Mouse (Mus musculus) left cerebral cortex, postnatal 36 days (tissue): ENCODE results near the gene Col25a1. TPM values are rescaled to one million over a fixed set of nuclear protein-coding genes. Genes with fewer than 3 reads are reported as not detected.
A peak's percentile ranks its signal among the peaks of the same experiment; 100 is the strongest.

ENCODE experiments used
- DNase-seq, 2 experiments: peaks; one replicate each; pipeline ENCODE4 v3.0.0; 2021 to 2022; ENCODE audit warnings: low spot score in 2 of 2, mixed read lengths in 1 of 2
- intact Hi-C: fragments of 180-260 bp; cut with DNase I; formaldehyde crosslinking; loops from one replicate; pipeline ENCODE4 v1.15.1; 2025
- total RNA-seq, 2 experiments: library from RNA; stranded (reverse); gene quantifications; 2 replicates each; pipeline ENCODE4 v1.2.3; 2021

The Col25a1 gene
- total RNA-seq, 2 experiments from 2014 or later = 40.2 to 46.7 TPM

DNA sequence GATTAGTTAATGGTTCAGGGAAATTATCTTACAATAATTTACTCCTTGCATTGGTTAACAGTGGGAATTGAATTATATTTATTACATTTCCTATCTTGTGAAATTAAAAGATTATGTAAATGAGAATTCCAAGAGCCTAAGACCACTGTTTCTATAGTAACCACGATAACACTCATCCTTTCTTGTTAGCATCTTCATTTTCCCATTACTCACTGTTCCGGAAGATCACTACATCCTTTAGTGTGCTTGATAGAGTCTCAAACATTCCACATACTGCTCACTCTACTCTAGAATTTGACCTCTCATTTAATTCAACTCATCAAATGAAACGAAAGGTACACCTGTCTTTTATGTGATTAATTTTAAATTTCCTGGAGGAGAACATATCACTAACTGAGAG lies 370.4 kb downstream of the Col25a1 start:
- no peak for DNase-seq
- intact Hi-C loops = no loop called here

- peak in 1 of 2 experiments; percentile 27 for DNase-seq
- intact Hi-C loops = no loop called here
These were observed 377.0 kb downstream of the Col25a1 start for GRCm38 (mm10) chr3:130508330-130508729.

GRCm38 (mm10) chr3:130518457-130518879 lies 387.2 kb downstream of the Col25a1 start:
- intact Hi-C loops = no loop called here
- no peak for DNase-seq

- intact Hi-C loops = no loop called here
These were observed 390.7 kb downstream of the Col25a1 start for GRCm38 (mm10) chr3:130521834-130522476.

DNA sequence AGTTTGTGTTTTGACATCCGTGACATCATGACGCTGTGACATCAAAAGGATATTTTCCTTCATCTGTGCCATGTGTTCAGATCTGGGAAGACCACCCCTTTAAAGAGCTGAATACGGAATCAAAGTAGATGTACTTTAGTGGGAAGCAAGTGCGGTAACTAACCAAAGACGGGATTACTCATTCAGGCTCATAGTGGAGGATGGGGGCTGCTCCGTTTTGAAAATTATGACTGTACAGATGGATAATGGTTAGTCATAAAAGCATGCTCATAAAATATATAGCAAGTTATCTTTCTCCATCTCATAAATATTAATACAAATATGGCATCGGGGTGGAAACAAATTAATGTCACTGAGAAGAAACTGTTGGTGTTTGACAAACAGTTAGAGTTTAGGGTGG lies 391.7 kb downstream of the Col25a1 start:
- no peak for DNase-seq
- intact Hi-C loops = no loop called here

More at GRCm38 (mm10) chr3:130521834-130522476, 390.7 kb downstream of the Col25a1 start:
- DNase-seq = no peak

DNA sequence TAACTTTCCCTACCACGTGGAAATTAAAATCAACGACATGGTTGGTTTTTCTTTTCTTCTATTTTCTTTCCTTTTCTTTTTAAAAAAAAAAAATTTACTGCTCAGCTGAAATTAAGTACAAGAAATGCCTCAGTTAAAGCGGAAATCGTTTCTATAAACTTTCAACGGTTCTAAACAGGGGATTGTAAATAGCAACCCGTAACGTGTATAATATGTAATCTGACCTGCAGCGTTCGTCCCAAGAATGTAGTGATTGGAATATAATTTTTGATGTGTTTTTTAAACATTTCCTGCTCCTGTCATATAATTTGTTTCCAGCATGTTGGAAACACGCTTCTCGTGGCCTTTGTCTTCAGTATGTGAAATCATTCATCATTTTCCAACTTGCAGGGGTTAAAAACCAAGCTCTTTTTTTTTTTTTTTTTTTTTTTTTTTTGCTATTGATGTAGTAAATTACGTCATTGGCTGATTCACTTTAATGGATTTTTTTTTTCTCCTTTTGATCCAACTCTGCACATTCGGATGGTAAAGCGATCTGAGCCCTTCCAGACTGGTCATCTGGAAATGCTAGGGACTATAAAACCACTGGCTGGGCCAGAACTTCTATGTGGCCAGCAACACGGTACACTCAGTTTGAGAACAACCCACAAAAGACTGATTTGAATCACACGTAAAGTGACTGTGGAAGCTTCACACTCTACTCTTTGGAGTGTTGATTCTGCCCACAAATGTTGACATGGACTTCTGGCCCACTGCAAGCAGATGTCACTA lies 393.3 kb downstream of the Col25a1 start:
- intact Hi-C loops = no loop called here

GRCm38 (mm10) chr3:130535021-130535420 lies 403.7 kb downstream of the Col25a1 start:
- intact Hi-C loops = no loop called here
- DNase-seq = no peak

More for the DNA sequence above, 393.3 kb downstream of the Col25a1 start:
- DNase-seq = no peak

- intact Hi-C loops = no loop called here
- DNase-seq = no peak
These were observed 410.2 kb downstream of the Col25a1 start for GRCm38 (mm10) chr3:130541541-130541940.

DNA sequence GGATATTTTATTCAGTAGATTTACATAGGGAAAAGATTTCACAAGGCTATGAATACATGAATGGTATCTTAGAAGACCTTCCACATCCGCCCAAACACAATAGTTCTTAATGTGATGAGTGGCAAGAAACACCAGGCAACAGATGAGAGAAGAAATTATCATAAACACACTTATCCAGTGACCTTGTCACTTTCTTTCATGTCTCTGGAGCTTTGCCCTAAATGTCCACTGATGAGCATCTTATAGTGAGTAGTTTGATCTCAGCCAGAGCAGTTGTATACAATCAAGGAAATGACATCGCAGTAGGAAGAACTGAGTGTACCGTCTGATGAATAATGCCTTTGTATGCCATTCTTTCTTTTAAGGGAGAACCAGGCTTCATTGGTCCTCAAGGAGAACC lies 414.7 kb downstream of the Col25a1 start:
- no peak for DNase-seq
- intact Hi-C loops = no loop called here

DNA sequence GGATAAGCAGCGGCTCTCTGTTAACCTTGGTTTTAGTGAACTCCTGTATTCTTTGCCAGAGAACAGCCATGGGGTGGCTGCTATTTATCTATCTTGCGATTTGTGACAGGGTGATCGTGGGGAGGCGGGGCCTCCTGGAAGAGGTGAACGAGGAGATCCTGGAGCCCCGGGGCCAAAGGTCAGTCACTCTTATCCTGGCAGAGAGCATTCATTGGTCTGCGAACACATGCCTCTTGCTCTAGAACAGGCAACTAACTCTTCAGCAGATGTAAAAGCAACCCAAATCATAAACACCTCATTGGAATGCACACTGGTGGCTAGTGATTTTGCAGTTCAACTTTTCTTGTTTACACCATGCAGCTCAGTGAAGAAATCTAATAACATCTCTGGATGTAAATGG lies 417.8 kb downstream of the Col25a1 start:
- DNase-seq = no peak
- intact Hi-C loops = no loop called here

DNA sequence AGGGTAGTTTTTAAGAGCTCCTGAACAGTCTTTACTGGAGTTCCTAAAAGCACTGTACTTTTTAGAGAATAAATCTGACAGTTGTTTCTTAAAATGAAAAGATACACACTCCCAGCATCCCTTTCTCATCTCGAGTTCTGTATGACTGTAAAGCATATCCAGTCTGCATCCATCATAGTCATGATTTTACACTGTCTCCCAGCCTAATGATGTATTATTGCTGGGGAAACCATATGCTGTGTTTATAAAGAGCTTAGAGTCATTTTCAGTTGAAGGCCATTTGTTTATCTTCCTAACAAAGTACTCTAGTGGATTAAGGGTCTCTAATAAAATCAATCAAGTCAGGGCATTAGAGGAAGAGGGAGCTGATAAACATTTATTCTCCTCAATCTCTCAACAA lies 425.0 kb downstream of the Col25a1 start:
- DNase-seq = no peak
- intact Hi-C loops = no loop called here

DNA sequence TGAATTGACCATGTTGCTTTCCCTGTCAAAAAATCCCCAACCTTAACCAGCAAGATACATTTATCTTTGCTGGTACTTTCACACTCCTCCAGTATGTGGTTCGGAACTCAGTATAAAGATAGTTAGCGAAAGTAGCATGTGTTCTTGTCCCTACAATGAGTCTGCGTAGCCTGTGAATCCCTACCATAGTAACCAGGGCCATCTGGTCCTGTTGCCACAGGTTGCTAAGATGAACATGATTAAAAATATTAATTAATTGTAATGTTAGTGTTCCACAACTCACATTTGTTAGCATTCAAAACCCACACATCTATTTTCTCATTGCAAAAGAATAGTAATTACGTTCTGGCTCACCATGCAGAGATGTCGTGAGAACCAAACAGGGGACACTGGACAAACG lies 434.3 kb downstream of the Col25a1 start:
- DNase-seq = no peak
- intact Hi-C loops = no loop called here

DNA sequence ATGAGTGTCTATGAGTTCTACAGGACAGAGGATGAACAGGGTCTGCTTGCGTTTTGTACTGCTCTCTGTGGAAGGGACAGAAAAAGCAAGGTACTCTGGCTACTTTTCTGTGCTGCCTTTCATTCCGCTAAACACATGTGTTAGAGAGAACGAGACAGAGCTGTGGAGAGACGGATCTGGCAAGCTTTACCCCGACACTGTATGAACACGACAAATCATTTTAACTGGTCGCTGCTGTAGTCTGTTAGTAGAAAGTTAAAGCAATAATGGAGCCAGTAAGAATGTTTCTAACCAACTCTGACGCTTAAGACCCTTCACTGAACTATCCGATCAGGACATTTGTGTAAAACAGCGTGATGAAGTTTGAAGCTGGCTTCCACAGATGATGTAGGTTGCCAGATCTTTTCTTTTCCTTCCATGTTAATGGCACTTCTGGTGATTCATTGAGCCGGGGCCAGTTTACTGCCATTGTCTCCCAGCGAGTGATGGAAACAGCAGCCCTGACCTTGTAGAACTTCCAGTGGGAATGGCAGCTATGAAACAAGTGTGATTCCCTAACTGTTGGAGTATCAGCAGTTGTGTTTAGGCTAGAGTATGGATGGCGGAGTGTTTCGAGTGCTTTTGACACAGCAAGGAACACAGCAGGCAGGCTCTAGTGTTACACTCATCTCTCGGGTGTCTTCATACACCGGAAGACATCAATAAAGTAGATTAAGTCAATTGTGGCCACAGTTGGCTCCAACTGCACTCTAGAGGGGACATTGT lies 437.2 kb downstream of the Col25a1 start:
- intact Hi-C loops = no loop called here
- DNase-seq = no peak

DNA sequence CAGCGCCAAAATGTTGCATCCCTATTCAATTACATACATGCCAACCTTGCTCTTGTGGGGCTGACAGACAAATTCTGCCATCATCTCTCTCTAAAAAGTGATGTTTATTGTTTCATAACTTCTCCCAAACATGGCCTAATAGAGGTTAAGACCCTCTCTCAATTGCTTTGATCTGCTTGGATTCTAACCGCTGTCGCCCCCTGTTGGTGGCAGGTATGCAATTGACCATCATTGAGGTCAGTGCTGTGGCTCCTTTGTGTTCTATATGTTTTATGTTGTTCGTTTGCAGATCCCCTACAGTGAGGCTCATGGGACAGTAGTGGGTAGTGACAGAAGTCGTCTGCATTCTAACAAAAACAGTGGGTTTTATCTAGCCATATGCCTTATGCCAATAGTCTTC lies 441.9 kb downstream of the Col25a1 start:
- intact Hi-C loops = loop anchor here (2.0 kb wide), 1 partner anchor 478 kb away; no protein-coding TSS in a partner anchor
- no peak for DNase-seq

DNA sequence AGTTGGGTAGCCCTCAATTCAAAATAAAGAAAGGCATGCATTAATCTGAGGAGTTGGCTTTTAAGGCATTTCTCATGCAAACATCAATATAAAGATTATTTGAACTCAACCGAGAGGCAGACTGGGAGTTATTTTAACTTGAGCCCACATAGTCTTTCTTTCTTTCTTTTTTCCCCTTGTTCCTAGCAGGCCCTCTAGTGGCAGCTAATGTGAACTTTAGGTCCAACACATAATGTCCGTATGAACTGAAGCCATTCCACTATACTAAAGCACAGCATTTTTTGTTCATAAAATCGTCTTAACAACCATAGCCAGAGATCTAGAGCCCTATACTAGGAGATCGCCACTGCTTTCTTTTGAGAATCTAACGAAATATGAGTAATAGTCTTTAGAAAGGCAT lies 443.4 kb downstream of the Col25a1 start:
- intact Hi-C loops = loop anchor here (1.0 kb wide), 1 partner anchor 389 kb away; no protein-coding TSS in a partner anchor
- no peak for DNase-seq

- DNase-seq = no peak
- intact Hi-C loops = no loop called here
These were observed 445.4 kb downstream of the Col25a1 start for GRCm38 (mm10) chr3:130576683-130577082.

- no peak for DNase-seq
- intact Hi-C loops = no loop called here
These were observed 448.2 kb downstream of the Col25a1 start for GRCm38 (mm10) chr3:130579501-130579900.

- intact Hi-C loops = no loop called here
These were observed 450.3 kb downstream of the Col25a1 start for GRCm38 (mm10) chr3:130581577-130581976.

GRCm38 (mm10) chr3:130582903-130583664 lies 451.8 kb downstream of the Col25a1 start:
- intact Hi-C loops = no loop called here
- no peak for DNase-seq

More at GRCm38 (mm10) chr3:130581577-130581976, 450.3 kb downstream of the Col25a1 start:
- DNase-seq = no peak

DNA sequence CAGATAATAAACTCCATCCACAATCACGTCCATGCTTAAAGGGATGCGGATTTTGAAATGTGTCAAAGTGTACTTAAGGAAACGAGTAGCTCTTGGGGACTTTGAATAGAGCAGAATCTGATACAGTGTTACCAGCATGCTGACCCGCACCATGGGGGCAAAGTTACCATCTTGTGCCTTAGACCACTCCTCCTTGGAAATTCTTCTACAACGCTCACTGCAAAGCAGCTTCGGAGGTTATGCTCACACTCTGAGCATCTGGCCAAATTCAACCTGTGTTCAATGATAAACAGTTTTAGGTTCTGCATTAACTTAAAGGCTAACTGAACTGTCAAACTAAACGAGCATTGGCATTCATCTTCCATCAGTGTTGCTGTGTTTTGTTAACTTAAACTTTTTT lies 452.7 kb downstream of the Col25a1 start:
- intact Hi-C loops = no loop called here

More for the DNA sequence above, 452.7 kb downstream of the Col25a1 start:
- DNase-seq = no peak
